Mouse (Mus musculus): ENCODE results near the gene Isg20.

- TF ChIP-seq CTCF (IDR thresholded peaks at IDR 0.05; ENCODE audit: borderline replicate concordance, insufficient read depth, low read depth, low read length) (no peak), POLR2A (IDR thresholded peaks at IDR 0.05; ENCODE audit: borderline replicate concordance, insufficient read depth, low read length) (no peak)
These were observed 2.7 kb upstream of the Isg20 start for GRCm38 (mm10) chr7:78910336-78911098.
